Mouse (Mus musculus) layer of hippocampus, postnatal 10 days (tissue): ENCODE measurements at regions not wholly inside any gene's neighbourhood (a gene's known extent, or its start where the extent isn't known, plus 50 kb on each side); places are given as distances from the start of the nearest gene placed in this dataset.

Source experiments
- DNase-seq, 2 experiments: peaks; one replicate each; pipeline ENCODE4 v3.0.0; 2021; ENCODE audit warnings: low spot score in 2 of 2

DNA sequence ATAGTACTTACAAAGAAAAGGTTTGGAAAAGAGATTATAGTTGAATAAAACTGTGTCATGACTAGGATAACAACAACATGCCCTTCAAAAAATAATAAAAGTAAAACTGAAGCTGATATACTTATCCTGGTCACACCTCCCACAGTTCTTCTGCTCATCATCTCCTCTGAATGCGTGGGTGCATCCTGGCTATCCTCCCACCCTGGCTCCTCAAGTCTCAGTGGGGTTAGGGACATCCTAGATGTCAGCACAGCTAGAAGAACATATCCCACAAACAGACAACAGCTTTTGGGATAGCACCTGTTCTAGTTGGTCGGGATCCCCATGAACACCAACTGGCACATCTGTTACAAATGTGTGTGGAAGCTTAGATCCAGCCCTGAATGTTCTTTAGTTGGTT lies 786.7 kb upstream of the Brinp3 start:
- peak in 1 of 2 experiments; percentile 12 for DNase-seq
